Mouse (Mus musculus) cerebellum, adult (tissue): ENCODE results near the gene Il2rb.
A peak's percentile ranks its signal among the peaks of the same experiment; 100 is the strongest.

Experiments
- ATAC-seq: cut with Nextera tagmentation; 2 replicates; pipeline ENCODE4 v1.9.2; 2017; ENCODE audit warnings: mild to moderate bottlenecking, moderate library complexity, mixed read lengths; ENCODE audit not compliant: insufficient number of reproducible peaks, low FRiP score, low TSS enrichment

The Il2rb gene

DNA sequence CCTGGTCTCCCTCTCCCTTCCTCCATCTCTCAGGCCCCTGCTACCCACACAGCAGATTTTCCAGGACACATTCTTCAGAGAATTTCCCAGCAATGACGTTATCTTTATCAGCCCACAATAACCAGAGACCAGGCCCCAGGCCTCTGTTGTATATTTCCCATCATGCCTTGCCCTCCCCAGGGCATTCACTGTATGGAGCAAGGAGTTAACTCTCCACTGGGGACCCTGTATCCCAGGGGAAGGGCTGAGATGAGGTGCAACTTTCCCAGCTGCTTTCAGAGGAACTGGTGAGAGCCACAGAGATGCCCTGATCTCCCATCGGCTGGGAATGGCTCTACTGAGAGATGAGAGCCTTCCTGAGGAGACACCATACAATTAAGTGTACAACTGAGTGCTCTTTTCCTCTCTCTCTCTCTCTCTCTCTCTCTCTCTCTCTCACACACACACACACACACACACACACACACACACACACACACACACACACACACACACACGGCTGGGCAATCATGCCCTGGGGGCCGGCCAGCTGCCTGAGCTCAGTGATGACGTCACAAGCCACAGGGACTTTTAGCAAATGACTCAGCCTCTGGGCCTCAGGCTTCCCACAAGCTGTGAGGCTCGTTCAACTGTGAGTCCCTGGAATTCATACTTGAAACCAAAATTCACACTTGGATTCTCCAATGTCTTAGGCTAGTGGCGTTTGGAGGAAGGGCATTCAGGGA, 45.2 kb downstream of the Il2rb start:
- no peak for ATAC-seq

- no peak for ATAC-seq
Measured at GRCm38 (mm10) chr15:78449131-78449530, 45.9 kb downstream of the Il2rb start.

- ATAC-seq, result peak; percentile 51; the same call in 1 of the 2 replicates
Measured at GRCm38 (mm10) chr15:78447746-78448535, 47.1 kb downstream of the Il2rb start.

DNA sequence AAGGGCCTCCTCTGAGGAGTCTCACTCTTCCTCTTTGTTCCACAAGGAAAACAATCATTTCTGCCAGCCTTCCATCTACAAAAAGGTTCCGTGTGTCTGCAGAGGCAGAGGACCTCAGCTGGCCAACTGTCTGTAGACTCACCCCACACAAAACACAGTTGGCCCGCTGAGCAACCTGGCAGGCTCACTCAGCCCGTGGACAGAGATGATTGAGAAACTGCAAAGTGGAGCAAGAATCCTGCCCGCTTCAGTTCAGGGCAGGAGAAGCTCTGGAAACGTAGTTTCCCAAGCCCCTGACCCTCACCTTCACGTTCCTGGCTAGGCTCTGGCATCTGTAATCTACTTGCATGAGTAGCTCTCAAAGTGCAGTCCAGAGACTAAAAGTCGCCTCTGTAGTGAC, 48.0 kb downstream of the Il2rb start:
- no peak for ATAC-seq

- no peak for ATAC-seq
Measured at GRCm38 (mm10) chr15:78443857-78444256, 51.2 kb downstream of the Il2rb start.

DNA sequence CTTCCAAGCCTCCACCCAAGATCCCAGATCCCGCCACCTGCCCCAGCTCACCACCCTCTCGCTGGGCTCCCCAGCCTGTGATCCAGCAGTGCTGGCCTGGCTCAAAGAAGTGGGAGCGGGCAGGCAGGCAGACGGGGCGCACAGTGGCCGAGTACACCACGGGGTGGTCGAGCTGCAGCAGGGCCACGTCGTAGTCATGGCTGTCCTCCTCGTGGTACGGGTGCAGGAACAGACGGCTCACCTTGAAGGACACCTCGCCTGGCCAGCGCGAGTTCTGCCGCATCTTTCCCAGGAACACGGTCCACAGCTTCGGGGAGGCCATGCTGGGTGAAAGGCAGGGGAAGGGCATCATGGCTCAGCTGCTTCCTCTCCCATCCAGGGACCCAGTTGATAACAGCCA, 52.8 kb downstream of the Il2rb start:
- no peak for ATAC-seq

- no peak for ATAC-seq
Measured at GRCm38 (mm10) chr15:78438973-78439372, 56.1 kb downstream of the Il2rb start.

DNA sequence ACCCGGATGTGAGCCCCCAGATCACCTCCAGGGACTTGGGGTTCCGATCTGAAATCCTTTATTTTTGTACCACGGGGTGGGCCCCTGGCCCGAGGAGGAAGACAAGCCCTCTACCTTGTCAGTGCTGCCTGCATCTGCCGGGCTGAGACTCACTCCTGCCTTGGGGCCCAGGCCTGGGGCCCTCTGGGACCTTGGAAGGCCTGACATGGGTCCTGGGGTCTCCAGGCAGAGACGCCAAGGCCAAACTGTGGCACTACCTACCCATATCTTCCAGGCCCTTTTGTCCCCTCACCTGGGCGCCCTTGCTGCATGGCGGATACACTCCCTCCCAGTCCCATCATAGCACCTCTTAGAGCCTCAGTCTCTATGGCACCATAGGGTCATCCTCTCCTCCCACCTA, 56.6 kb downstream of the Il2rb start:
- ATAC-seq, result no peak

DNA sequence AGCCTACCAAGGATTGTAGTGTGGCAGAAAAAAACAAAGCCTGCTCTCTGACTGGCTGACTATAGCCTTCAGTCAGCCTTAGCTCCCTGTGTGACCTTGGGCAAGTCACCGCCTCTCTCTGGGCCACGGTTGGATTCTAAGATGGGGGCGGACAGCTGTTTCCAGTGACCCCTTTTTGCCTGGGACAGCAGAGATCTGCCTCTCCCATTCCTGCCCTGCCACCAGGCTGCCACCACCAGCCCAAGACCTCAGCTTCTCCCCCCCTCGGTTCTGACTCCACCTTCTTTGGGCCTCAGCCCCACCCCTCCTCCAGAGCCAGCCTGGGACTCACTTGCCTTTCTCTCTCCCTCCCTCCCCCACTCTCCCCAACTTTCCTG, 57.1 kb downstream of the Il2rb start:
- no peak for ATAC-seq

DNA sequence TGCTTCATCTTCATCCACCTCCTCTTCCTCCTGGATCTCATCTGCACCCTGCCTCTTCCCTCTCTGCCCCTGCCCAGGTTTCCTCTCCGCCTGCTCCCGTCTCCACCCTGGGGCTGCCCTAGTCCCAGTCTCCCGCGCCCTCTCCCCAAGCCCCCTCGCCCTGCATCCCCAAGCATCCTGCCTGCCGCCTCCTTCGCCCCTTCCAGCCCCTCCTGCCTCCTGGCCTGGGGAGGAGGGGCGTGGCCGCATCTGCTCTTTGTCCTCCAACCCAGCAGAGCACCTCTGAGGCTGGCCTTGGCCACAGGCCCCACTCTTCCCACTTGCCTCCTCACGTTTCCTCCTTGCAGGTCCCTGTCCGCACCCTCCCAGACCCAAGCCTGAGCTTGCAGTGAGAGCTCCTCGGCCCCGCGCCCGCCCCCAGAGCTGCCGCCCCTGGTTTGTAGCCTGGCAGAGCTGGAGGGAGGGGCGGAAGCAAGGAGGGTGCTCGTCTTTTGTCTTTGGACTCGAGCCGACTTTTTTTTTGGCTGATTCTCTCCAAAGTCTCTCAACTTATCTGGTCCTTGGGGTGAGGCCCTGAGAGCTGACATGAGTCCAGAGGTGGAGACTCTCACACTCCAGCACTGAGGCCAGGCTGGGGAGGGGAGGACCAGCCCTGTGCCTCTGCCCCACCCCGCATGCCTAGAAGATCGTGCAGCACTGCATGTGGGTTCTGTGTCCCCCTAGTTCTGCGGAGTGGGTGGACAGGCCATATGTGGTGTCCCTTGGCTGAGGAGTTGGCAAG, 57.6 kb downstream of the Il2rb start:
- peak; percentile 8; the same call in 1 of the 2 replicates for ATAC-seq

DNA sequence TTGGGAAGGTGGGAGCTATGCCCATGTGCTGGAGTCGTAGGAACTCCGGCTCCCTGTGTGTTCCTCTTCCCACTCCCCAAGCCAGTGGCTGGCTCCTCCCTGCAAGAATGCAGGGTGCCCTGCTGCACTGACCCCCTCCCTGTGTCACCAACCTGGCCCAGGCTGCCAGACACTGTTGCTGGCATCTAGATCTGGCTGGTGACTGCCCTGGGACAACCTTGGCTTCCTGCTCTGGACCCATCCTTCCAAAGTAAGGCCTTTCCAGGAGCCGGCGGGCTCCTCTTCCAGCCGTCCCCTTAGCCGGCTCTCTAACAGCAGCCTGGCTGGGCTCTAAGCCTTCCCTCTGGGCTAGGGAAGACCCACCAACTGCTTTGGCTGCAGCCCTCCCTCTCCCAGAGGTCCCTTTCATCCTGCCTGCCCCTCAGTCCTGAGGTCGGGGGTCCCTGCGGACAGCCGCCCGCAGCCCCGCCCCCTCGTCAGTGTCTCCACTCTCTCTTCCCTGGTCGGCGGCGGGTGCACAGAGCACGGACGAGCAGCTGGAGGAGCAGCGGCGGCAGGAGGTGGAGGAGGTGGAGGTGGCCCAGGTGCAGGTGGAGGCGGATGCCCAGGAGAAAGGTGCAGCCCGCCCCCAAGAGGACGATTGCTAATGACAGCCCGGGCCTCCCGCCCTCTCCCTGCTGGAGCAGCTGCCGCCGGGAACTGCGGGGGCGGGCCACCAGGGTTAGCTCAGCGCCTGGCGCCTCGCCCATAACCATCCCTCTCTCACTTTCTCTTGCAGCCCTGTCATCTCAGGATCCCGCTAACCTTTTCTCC, 58.5 kb downstream of the Il2rb start:
- peak; percentile 43 for ATAC-seq

DNA sequence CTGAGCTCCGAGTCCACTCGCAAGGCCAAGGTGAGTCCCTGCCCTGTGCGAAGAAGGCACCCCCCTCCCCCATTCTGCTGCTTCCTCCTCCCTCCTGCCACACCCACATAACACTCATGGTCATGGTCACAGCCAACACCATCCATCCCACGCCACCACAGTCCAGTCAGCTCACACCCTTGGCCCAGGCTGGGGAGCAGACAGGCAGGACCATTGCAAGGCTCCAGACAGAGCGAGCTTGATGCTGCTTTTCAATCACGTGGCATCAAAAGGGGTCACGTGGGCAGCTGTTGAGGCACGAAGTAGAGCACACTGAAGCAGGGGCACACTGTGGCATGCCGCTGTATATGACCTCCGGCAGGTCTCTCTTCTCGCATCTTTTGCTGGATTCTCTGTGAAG, 59.4 kb downstream of the Il2rb start:
- ATAC-seq, result no peak

GRCm38 (mm10) chr15:78434896-78435520, 60.1 kb downstream of the Il2rb start:
- no peak for ATAC-seq

- ATAC-seq, result no peak
Measured at GRCm38 (mm10) chr15:78431541-78432121, 63.4 kb downstream of the Il2rb start.

- no peak for ATAC-seq
Measured at GRCm38 (mm10) chr15:78430874-78431273, 64.2 kb downstream of the Il2rb start.

DNA sequence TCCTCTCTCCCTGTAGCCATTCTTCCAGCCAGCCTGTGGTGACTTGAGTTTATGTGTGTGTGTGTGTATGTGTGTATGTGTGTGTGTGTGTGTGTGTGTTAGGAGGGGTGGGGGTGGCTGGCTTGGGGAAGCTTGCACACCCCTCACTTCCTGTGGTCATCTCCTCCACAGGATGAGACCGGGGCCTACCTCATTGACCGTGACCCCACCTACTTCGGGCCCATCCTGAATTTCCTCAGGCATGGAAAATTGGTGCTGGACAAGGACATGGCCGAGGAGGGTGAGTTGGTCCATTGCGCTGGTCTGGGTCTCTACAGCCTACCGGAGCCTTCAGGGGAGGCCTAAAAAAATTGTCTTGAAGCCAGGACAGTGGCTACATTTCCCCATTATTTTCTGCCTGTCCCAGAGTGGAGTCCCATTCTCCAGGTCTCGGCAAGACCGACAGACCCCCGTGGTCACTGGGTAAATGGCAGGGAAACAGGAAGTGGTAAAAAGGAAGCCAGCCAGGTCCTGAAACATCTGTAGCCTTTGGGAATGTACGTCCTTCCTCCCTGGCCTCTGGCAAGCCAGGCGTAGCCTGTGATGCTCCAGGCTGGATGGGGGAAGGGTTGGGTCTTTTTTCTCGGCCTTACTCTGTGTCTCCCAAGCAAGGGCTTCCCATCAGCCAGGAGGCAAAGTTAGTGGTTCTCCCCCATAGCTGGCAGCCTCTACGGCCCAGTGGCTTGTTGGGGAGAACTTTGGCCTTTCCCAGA, 65.0 kb downstream of the Il2rb start:
- ATAC-seq, result no peak
